Mouse (Mus musculus) megakaryocyte, embryonic 14.5 days (primary cell): Measurements from ENCODE around the gene Gm20721.

Source experiments
- FLI1 ChIP-seq: IDR thresholded peaks from 2 replicates; pipeline ENCODE4 v1.6.1; 2012; ENCODE audit warnings: low read length, inconsistent platforms, mixed read lengths
- GATA1 ChIP-seq: IDR thresholded peaks from 3 replicates; pipeline ENCODE4 v1.6.1; 2012; ENCODE audit warnings: mixed read lengths, low read length, inconsistent platforms, borderline replicate concordance

DNA sequence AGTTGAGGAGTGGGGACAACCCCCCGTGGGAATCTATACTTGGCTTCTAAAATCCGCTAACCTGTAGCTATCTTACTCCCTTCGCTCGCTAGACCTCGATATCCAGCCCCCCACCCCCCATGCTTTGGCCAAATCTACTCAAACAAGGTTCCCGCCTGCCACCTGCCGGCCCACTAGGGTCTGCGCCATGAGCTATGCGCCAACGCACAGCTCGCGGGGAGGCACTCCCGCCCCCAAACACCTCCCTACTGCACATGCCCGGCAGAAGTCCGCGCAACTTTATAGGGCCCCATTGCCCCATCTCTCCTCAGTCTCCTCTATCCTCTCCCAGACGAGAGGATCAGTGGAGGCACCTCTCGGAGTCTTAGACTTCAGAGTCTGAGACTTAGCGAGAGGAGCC is 62.5 kb downstream of the Gm20721 start, which contains the start of gene Gnas:
- TF ChIP-seq GATA1 (no peak), FLI1 (no peak)
